Mouse (Mus musculus) heart, embryonic 16.5 days (tissue): ENCODE results near the gene Clint1. TPM values are rescaled to one million over a fixed set of nuclear protein-coding genes. Genes with fewer than 3 reads are reported as not detected.

Source experiments
- ATAC-seq: fragments of 200-750 bp; cut with Nextera tagmentation; replicated peaks from 2 replicates; pipeline ENCODE4 v1.8.0; 2017; ENCODE audit warnings: moderate number of reproducible peaks; ENCODE audit not compliant: insufficient read depth, low FRiP score; ENCODE audit errors: extremely low read depth
- H3K27ac ChIP-seq: fragments of 300-500 bp; sonication (generic); 2 replicates; pipeline ENCODE4 v1.5.1; 2014; ENCODE audit warnings: mild to moderate bottlenecking, low read length, control low read depth, moderate library complexity
- H3K27me3 ChIP-seq: fragments of 300-500 bp; sonication (generic); 2 replicates; pipeline ENCODE4 v1.6.1; 2014; ENCODE audit warnings: low read length, mixed read lengths; ENCODE audit not compliant: control insufficient read depth, insufficient read depth
- H3K36me3 ChIP-seq: fragments of 300-500 bp; sonication (generic); 2 replicates; pipeline ENCODE4 v1.6.1; 2014; ENCODE audit not compliant: control insufficient read depth, insufficient read depth
- H3K4me1 ChIP-seq: fragments of 300-500 bp; sonication (generic); 2 replicates; pipeline ENCODE4 v1.6.1; 2014; ENCODE audit warnings: low read length, mixed read lengths; ENCODE audit not compliant: control insufficient read depth, insufficient read depth
- H3K4me2 ChIP-seq: fragments of 300-500 bp; sonication (generic); 2 replicates; pipeline ENCODE4 v1.6.1; 2014; ENCODE audit warnings: low read depth, mild to moderate bottlenecking, control low read depth, low read length
- H3K4me3 ChIP-seq: fragments of 300-500 bp; sonication (generic); 2 replicates; pipeline ENCODE4 v1.5.1; 2014; ENCODE audit warnings: mild to moderate bottlenecking, control low read depth, low read length
- H3K9ac ChIP-seq: fragments of 300-500 bp; sonication (generic); 2 replicates; pipeline ENCODE4 v1.6.1; 2014; ENCODE audit warnings: low read length, control low read depth
- H3K9me3 ChIP-seq: fragments of 300-500 bp; sonication (generic); replicated peaks from 2 replicates; pipeline ENCODE4 v1.6.1; 2016; ENCODE audit warnings: low read length; ENCODE audit not compliant: control insufficient read depth
- WGBS: fragments of 180-500 bp; shearing (Covaris S2); extraction: QIAGEN DNeasy Blood & Tissue Kit; methylation state at CpG from one replicate; pipeline ENCODE4 v1.1.7; 2014; 5-methylcytosine and 5-hydroxymethylcytosine counted together
- polyA plus RNA-seq: library from polyadenylated mRNA; unstranded; fragments of >200 nt; fragmentation: Nextera tagmentation; extraction: Ambion mirVana; gene quantifications from 2 replicates; pipeline ENCODE4 v1.2.1, GENCODE M21; 2015

The Clint1 gene
- polyA plus RNA-seq, 1 experiment from 2014 or later, result 56.4 TPM

DNA sequence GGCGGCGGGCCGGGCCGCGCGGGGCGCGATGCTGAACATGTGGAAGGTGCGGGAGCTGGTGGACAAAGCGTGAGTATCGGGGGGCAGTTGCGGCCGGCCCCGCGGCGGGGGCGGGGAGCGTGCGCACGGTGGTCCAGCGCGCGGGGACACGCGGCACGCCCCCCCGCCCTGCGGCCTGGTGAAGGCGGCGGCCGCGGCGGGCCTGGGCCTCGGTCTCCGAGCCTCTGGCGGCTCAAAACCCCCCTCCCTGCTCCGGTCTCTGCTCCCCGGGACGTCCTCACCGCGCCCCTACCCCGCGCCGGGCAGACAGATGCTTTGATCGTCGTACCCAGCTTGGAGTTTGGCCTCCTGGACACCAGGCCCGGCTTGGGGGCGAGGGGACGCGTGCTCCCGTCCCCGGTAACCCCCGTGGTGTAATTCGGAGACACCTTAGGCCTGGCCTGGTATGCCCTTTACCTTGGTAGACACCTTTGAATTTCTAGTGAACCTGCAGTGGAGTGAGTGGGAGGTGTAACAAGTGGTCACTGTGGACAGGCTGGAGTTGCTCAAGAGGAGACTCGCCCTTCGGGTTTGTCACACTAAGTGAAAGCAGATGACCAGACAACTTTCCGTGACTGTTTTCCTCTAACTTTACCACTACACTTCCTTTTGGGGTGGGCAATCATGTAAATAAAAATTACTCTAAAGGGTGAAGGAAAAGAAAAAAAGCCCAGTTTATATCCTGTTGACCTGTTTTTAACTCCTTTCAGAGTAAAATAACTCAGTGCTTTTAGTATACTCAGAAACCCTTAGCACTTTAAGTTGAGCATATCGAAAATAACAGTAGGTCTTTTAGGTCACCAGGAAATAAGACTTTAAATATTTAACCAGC is 508 bp downstream of the Clint1 start:
- ATAC-seq, result peak; percentile 45
- no peaks in the 10 kb centered on the region for H3K36me3 ChIP-seq
- H3K4me1 ChIP-seq, result peaks cover 23% of the 10 kb centered on the region

DNA sequence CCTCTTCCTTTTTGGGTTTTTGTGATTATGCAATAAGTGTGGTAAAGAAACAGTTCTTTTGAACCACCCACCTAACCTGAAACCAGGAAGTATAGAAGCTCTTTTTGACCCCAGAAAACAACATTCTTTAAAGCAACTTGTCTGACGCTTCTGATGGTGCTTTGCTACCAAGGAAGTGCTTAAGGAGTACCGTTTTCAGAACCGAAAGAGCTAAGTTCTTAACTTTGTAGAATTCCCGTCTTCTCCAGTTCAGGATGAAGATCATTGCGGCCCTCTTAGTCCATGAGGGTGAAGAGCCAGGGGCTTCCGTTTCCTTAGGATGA is 1.1 kb downstream of the Clint1 start:
- Histone ChIP-seq H3K27me3 (no peaks in the 10 kb centered on the region), H3K9ac (peak overlapping the region; percentile 97), H3K4me2 (peak overlapping the region; percentile 67), H3K4me3 (peak overlapping the region; percentile 95), H3K4me1 (peaks cover 23% of the 10 kb centered on the region), H3K27ac (peak overlapping the region; percentile 61), H3K9me3 (no peaks in the 10 kb centered on the region), H3K36me3 (no peaks in the 10 kb centered on the region)
- ATAC-seq, result no peak
- 43% methylated on average over 6 of the region's 6 CpGs for WGBS

More for the DNA sequence above, 508 bp downstream of the Clint1 start:
- no peaks in the 10 kb centered on the region for H3K27me3 ChIP-seq
- peak overlapping the region; percentile 95 for H3K4me3 ChIP-seq
- peak overlapping the region; percentile 67 for H3K4me2 ChIP-seq
- no peaks in the 10 kb centered on the region for H3K9me3 ChIP-seq
- H3K27ac ChIP-seq, result peak overlapping the region; percentile 82
- peak overlapping the region; percentile 97 for H3K9ac ChIP-seq
- under 1% methylated on average over 42 of the region's 58 CpGs for WGBS

DNA sequence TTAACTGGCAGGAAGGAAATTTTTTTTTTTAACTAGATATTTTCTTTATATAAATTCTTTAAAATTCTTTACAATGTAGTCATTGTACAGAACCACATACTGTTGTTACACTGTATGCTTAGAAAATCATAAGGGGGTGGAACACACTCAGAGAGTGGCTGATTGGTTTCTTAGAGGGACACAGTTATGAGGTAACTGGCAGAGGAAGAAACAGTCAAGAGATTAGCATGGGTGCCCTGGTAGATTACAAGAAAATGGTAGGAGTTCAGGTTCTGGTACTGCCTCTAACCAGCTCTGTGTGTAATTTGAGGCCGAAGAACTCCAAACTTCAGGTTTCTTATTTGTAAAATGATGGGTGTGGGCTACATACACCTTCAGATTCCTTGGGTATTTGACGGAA is 2.1 kb downstream of the Clint1 start:
- Histone ChIP-seq H3K4me2 (no peak overlapping the region), H3K27ac (no peak overlapping the region), H3K27me3 (no peaks in the 10 kb centered on the region), H3K4me1 (peaks cover 23% of the 10 kb centered on the region), H3K4me3 (no peak overlapping the region), H3K9me3 (no peaks in the 10 kb centered on the region), H3K36me3 (no peaks in the 10 kb centered on the region), H3K9ac (no peak overlapping the region)
- no peak for ATAC-seq
- WGBS, result 83% methylated on average over 2 of the region's 2 CpGs

DNA sequence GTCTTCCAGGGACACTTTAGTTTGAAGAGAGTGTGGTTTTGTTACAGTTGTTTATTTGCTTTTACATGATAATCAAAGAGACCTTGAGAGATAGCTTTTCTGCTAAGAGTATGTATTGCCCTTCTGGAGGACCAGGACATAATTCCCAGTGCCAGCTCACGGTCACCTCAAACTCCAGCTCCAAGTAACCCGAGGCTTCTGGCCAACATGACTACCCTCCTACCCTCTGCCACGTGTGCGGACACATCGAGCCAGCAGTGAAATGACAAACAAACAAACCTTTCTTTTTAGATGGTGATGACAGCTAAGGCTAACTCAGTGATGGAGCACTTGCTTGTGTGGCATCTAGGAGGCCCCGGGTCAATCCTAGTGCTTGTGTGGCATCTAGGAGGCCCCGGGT is 2.5 kb downstream of the Clint1 start:
- no peak for ATAC-seq
- Histone ChIP-seq H3K9ac (no peak overlapping the region), H3K4me3 (no peak overlapping the region), H3K4me2 (no peak overlapping the region), H3K4me1 (peaks cover 23% of the 10 kb centered on the region), H3K27ac (no peak overlapping the region), H3K27me3 (no peaks in the 10 kb centered on the region), H3K9me3 (no peaks in the 10 kb centered on the region), H3K36me3 (no peaks in the 10 kb centered on the region)
- 61% methylated on average over 7 of the region's 7 CpGs for WGBS

DNA sequence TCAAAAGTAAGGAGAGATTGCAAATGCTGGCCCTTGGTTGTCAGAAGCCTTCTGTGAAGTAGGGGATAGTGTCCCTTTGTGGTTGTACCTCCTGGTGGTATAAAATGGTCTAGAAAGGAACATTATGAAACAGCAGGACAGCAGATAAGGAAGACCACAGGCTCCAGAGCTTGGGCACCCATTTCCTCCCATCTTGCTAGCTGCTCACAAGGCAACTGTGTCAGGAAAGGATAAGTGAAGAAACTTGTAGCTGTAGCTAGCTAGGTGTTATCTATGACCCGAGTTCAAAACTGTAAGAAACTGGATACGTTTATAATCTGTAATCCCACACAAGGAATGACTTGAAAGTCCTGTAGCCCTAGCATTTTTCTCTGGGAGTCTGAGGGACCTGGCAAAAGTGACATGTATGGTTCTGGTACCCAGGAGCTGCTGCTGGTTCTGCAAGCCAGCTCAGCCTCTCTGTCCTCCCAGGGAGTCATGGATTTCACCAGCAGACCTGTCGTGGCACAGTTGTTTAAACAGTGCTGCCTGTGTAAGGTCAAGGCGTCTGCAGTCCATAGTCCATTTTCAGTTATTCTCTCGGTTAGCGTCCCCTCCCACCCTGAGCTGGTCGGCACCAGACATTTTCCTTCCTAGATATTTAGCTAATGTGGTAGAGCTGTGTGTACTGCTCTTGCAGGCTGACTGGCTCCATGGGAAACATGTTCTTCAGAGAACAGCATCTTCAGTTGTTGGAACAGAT is 3.7 kb downstream of the Clint1 start:
- WGBS, result 40% methylated on average over 7 of the region's 7 CpGs
- H3K4me3 ChIP-seq, result no peak overlapping the region

DNA sequence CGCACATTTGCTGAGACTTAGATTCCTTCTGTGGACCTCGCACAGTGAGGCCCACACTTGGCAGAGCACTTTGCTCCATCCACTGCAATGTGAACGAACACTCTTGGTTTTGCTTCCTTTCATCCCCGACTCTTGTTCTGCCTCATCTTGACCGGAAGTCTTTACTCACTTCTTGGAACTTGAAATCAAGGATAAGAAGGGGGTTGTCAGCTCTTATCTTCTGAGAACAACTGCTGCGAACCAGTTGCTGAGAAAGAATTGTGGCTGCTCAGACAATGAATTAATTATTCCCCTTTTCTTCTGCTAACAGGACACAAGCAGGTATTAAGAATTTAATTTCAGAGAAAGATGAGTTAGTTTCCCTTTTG is 4.3 kb downstream of the Clint1 start:
- peaks cover 29% of the 10 kb centered on the region for H3K4me1 ChIP-seq
- H3K36me3 ChIP-seq, result peaks cover 3% of the 10 kb centered on the region; the same call in 1 of the 2 replicates

More for the DNA sequence above, 3.7 kb downstream of the Clint1 start:
- H3K4me1 ChIP-seq, result peaks cover 25% of the 10 kb centered on the region
- H3K27ac ChIP-seq, result peak overlapping the region; percentile 74
- ATAC-seq, result no peak
- peak overlapping the region; percentile 51 for H3K9ac ChIP-seq
- H3K9me3 ChIP-seq, result no peaks in the 10 kb centered on the region
- peaks cover 3% of the 10 kb centered on the region; the same call in 1 of the 2 replicates for H3K36me3 ChIP-seq
- H3K27me3 ChIP-seq, result no peaks in the 10 kb centered on the region
- peak overlapping the region; percentile 29 for H3K4me2 ChIP-seq

DNA sequence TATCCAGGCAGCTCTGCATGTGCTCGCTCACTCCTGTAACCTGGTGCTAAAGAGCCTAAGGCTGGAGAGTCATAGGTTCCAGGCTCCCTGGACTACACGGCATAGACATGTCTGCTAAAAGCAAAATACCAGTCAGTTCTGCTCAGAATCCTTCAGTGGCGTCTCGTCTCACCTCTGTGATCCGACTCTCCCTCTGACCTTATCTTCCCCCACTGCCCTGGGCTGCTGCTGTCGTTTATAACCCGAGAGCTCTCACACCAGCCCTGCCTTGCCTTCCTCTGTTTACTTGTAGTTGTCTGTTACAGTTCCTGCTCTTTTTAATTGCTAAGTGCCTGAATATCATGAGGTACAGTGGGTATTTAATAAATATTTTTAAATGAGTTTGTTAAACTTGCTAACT is 9.5 kb downstream of the Clint1 start:
- WGBS, result 34% methylated on average over 7 of the region's 7 CpGs
- Histone ChIP-seq H3K9ac (no peak overlapping the region), H3K4me3 (no peak overlapping the region), H3K27ac (peak overlapping the region; percentile 10; the same call in 1 of the 2 replicates), H3K4me2 (no peak overlapping the region), H3K36me3 (peaks cover 3% of the 10 kb centered on the region; the same call in 1 of the 2 replicates), H3K27me3 (no peaks in the 10 kb centered on the region), H3K4me1 (peaks cover 17% of the 10 kb centered on the region), H3K9me3 (no peaks in the 10 kb centered on the region)
- no peak for ATAC-seq

More for the DNA sequence above, 4.3 kb downstream of the Clint1 start:
- H3K4me3 ChIP-seq, result no peak overlapping the region
- H3K9me3 ChIP-seq, result no peaks in the 10 kb centered on the region
- WGBS, result 42% methylated on average over 6 of the region's 6 CpGs
- no peak for ATAC-seq
- no peaks in the 10 kb centered on the region for H3K27me3 ChIP-seq
- H3K27ac ChIP-seq, result peak overlapping the region; percentile 74
- H3K9ac ChIP-seq, result peak overlapping the region; percentile 51; the same call in 1 of the 2 replicates
- peak overlapping the region; percentile 29 for H3K4me2 ChIP-seq

DNA sequence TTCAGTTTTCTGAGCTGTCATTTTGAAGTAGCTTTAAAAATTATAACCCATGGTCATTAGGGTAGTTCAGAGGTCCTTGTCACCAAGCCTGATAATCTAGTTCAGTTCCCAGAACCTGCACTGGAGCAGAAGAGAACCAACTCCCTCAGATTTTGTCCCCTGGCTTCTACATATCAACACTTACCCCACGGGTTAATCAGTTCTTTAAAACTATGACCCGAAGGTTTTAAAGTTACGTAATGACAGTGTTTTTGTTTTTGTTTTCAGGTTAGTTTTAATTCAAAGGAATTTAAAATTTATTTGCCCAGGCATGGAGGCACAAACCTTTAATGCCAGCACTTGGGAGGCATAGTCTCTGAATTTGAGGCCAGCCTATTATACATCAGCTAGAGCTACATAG is 12.6 kb downstream of the Clint1 start:
- H3K4me3 ChIP-seq, result no peak overlapping the region
- H3K27me3 ChIP-seq, result no peaks in the 10 kb centered on the region
- WGBS, result 69% methylated on average over 3 of the region's 3 CpGs
- H3K4me2 ChIP-seq, result no peak overlapping the region
- H3K36me3 ChIP-seq, result peaks cover 3% of the 10 kb centered on the region; the same call in 1 of the 2 replicates
- no peaks in the 10 kb centered on the region for H3K9me3 ChIP-seq
- peaks cover 16% of the 10 kb centered on the region for H3K4me1 ChIP-seq
- no peak overlapping the region for H3K9ac ChIP-seq
- no peak overlapping the region for H3K27ac ChIP-seq
- no peak for ATAC-seq

DNA sequence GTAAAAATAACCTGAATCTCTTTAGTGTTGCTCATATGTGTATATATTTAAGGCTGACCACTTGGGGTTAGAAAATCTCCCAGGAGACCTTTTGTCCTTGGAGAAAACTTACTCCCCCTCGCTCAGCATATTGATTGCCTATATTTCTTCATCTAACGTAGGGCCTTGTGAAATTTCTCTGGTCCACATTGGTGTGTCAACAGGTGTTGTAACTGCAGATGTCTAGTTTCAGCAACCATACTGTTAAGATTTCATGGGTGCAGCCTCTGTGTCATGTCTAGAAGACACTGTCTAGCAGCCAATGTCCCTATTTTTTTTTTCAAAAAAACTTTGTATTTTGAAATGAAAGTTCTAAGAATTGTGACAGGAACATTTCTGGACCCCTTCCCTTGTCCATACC is 14.0 kb downstream of the Clint1 start:
- Histone ChIP-seq H3K27ac (no peak overlapping the region), H3K36me3 (no peaks in the 10 kb centered on the region; the same call in 1 of the 2 replicates), H3K4me3 (no peak overlapping the region), H3K4me2 (no peak overlapping the region), H3K4me1 (peaks cover 13% of the 10 kb centered on the region), H3K27me3 (no peaks in the 10 kb centered on the region), H3K9ac (no peak overlapping the region), H3K9me3 (no peaks in the 10 kb centered on the region)
- no peak for ATAC-seq
- 81% methylated on average over 2 of the region's 2 CpGs for WGBS
